Mouse (Mus musculus) cerebellum, adult (tissue): Measurements from ENCODE around the gene Ccna1.
A peak's percentile ranks its signal among the peaks of the same experiment; 100 is the strongest.

Experiments used
- ATAC-seq: cut with Nextera tagmentation; 2 replicates; pipeline ENCODE4 v1.9.2; 2017; ENCODE audit warnings: mild to moderate bottlenecking, moderate library complexity, mixed read lengths; ENCODE audit not compliant: insufficient number of reproducible peaks, low FRiP score, low TSS enrichment

The Ccna1 gene

DNA sequence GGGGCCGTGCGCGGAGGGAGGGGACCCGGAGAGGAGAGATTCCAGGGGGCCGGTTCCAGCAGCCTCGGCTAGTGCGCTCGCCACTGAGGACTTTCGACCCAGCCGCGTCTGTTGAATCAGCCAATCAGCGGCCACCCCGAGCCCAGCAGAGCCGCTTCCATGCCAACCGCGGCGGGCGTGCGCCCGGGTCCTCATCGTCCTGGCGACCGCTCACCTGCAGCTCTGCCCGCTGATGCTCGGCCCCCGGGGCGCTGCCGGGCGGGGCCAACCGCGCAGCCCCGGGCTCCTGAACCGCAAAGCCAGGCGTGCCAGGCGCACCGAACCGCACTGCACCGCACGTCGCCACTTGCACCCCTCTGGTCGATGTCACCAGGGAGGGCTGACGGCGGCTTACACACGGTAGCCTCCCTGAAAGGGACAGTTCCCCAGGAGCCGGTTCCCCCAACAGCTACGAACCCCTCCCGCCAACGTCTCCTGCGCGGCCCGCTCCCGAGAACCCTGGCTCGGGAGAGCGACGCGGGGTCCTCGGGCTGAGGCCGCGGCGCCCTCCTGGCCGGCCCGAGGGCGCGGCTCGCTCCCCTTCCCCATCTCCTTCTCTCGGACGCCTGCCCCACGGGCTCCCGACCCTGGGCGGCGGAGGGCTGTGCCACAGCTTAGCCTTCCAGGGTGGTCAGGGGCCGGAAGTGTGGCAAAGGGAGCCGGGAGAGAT is at the start of gene Ccna1:
Gene Ccna1 (minus strand): TSS at position 464 of the 709 bp plus-strand sequence.
- peak; percentile 75 for ATAC-seq

DNA sequence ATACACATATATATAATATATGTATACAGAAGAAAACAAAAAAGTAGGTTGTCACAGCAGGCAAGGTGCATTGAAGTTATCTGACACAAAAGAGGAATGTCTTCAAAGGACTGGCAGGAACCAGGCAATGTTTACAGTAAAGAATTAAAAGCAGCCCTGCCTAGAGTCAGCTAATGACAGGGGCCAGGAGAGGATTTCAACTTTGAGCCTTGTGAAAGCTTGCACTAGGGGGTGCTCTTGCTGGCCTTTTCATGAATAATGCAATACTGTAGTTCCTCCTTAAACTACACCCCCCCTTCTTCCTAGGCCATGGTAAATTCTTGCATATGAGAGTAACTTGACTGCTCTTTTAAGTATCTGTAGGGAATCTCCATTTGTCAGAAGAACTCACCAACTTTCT is 45.8 kb upstream of the Ccna1 start:
- no peak for ATAC-seq

DNA sequence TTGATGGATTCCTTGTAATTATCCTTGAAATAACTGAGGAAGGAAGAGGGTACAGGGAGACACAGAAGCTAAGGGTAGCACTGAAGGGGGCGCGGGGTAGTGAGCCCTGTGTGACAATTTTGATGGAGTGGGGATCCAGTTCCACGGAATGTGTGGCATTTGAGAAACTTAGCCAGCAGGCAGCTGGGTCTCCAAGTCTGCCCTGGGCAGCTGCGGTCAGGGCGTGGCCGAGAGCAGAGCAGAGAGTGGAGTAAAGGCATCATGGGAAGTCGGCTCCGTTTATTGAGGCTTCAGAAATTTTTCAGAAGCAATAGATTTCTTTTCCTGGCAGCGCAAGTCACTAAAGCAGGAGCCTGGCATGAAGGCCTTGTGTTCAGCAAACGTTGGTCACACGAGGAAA is 43.7 kb upstream of the Ccna1 start:
- no peak for ATAC-seq

- ATAC-seq: no peak
Observed at GRCm38 (mm10) chr3:55098014-55098413, 42.7 kb upstream of the Ccna1 start.

DNA sequence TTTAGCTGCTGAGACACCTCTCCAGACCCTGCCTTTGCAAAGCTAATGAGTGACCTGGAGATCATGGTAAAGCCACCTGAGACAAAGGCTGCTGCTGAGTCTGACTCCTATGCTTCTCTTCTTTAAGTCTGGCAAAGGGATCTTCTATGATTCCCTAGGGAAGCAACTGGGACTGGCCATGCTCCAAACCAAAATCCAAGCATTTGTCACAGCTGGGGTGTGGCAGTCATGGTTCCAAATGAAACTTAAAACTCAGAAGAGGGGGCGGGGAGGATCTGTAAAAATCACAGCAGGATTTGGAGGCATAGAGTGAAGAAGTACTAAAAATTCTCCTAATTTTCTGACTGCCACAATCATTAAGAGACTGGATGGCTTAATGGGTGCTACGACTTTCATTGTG is 41.9 kb upstream of the Ccna1 start:
- no peak for ATAC-seq

DNA sequence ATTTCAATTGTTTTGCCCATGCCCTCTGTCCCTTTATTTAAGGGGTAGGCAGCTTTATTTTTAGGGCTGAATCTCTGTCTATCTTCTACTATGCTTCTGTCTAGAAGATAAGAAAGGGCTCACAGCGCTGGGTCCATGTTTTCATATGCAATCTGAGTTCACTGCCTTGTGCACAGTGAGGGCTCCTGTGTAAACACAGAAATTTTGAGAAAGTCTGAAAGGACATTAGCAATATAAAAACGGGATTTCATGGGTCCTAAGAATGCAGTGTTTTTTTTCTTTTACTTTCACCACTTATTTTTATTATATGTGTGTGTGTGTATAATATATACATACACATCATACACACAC is 41.3 kb upstream of the Ccna1 start:
- ATAC-seq: no peak

GRCm38 (mm10) chr3:55095968-55096654 is 40.8 kb upstream of the Ccna1 start:
- ATAC-seq: no peak

GRCm38 (mm10) chr3:55093161-55093560 is 37.9 kb upstream of the Ccna1 start:
- ATAC-seq: no peak

- no peak for ATAC-seq
Observed at GRCm38 (mm10) chr3:55089291-55089690, 34.0 kb upstream of the Ccna1 start.

DNA sequence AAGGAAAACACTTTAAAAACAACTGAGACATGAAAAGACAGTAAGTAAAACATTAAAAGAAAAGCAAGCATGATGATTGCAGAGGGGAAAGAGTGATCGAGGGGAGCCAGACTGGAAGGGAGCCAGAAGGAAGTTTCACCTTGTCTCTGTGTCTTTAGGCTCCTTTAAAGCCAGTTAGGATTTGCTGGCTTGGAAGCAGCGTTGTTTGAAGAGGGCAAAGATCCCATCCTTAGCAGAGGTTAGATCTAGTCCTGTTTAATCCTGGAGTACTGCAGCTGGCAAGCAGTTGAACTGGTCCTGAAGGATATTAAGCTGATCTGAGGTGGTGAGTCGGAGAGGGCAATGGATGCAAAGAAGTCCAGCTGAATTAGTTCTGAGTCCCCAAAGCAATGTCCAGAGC is 33.5 kb upstream of the Ccna1 start:
- no peak for ATAC-seq

DNA sequence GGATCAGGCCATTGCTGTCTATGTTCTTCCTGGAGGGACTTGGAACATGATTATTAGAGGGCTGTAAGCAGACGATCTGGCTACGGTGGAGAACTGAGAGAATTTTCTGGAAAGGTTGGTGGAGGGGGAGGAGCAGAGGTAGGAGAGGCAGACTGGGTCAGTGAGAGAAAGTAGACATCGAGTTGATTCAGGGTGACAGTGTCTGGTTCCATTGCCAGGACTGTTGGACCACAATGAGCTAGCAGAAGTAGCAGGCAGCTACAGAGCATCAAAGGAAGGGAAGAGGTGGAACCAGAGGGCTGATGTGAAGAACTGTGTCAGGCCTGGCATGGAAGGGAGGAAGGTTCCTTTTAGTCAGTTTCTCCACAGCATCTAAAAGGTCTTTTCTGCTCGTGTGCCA is 33.1 kb upstream of the Ccna1 start:
- no peak for ATAC-seq

DNA sequence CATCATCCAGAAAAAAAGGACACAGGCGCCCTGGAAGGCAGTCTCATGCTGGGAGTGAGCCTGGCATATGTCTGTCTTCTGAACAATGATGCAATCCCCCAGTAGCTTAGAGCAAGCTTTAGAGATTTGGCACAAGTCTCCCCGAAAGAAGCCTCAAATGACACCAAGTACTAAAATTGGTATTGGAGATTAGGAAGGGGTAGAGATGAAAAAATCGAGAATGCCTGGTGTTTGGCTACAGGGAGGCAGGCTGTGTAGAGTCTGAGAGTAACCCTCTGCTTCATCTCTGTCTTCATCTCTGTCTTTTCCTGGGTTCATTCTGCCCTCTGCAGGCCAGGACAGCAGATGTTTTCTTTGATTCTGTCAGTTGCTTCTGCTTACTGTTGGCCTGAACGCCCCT is 32.1 kb upstream of the Ccna1 start:
- no peak for ATAC-seq

DNA sequence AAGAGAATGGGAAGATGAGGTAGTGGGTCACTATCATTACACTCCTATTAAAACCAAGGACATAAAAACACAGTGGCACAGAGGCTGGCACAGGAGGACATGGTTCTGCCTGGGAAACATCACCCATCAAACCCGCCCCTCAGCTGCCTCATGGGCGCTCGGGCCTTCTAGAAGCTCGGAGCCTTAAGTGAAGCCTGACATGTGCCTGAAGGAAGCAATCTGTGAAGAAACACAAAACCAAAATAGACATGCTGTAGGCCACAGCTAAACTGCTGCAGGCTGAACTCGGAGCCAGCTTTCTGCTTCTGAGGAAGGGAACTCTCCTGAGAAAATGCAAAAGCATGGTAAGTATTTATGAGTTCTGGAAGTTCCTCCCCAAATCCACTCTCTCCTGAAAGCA is 31.6 kb upstream of the Ccna1 start:
- ATAC-seq: no peak

DNA sequence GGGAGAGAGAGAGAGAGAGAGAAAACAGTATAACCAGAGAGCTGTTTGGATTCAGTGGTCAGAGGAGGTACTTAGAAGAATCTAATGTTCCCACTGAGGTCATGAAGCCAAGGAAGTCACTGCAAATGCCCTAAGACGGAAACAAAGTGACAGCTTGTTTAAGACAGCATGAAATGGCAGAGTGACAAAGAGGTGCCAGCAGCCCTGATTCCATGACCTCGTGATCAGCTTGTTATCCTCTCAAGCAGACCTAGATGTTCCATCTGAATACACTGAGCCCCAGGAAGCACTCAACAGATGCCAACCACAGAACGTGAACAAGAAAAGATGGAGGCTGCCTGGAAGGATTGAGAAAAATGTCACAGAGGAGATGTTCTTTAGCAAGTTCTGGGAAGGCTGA is 30.4 kb upstream of the Ccna1 start:
- no peak for ATAC-seq

- no peak for ATAC-seq
Observed at GRCm38 (mm10) chr3:55084781-55085180, 29.5 kb upstream of the Ccna1 start.

GRCm38 (mm10) chr3:55080055-55080454 is 24.8 kb upstream of the Ccna1 start:
- peak; percentile 78 for ATAC-seq

GRCm38 (mm10) chr3:55079619-55080018 is 24.3 kb upstream of the Ccna1 start:
- no peak for ATAC-seq

- no peak for ATAC-seq
Observed at GRCm38 (mm10) chr3:55078233-55078632, 22.9 kb upstream of the Ccna1 start.

DNA sequence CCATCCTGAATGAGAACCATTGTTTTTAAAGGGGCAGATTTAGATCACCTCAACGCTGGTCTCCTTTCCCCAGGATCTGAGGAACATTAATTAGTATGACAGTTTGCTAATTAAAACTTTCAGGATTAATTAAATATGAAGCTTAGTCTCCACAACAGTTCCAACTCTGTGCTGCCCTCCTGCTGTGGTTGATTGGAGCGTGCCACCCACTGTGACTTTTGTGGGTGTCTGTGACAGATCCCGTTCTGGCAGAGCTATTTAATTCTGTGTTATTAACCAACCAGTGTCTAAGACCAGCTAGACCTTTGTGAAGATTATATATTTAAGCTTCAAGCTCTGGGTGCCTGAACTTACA is 20.0 kb upstream of the Ccna1 start:
- ATAC-seq: no peak

- no peak for ATAC-seq
Observed at GRCm38 (mm10) chr3:55074576-55075293, 19.4 kb upstream of the Ccna1 start.

DNA sequence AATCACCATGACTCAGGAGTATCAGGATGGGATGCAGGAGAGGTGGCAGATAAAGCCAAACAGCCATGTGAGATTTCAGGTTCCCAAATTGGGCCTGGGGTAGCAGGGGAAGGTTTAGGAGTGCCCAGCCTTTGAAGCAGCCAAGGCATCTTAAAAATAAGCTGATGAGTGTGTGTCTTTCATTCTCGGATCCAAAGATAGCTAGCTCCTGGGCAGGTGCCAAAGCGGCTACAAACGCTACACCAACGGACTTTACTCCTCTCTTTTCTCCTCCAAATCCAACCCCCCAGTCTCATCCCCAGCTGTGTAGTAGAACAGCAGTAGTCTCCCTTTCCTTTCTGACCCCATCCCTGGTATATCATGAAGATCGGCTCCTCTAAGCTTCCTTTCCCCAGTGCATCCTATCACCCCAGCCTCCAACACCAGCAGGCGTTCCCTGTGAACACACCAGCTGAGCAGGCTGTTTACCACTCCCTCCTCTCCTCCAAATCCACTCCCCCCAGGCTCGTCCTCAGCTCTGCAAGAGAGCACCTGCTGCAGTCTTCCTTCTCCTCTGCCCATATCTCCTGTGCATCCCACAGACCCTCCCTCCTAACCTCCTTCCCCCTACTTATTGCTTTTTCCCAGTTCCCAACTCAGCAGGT is 12.6 kb upstream of the Ccna1 start:
- ATAC-seq: no peak
